Mouse (Mus musculus) stomach, postnatal 0 days (tissue): ENCODE measurements around the gene Slc44a4.

Experiments used
- CTCF ChIP-seq: IDR thresholded peaks from 2 replicates; pipeline ENCODE4 v1.5.1; 2016; ENCODE audit warnings: antibody characterized with exemption, low read depth, mild to moderate bottlenecking, moderate library complexity
- EP300 ChIP-seq: optimal IDR thresholded peaks from 2 replicates; pipeline ENCODE3; 2016; ENCODE audit warnings: antibody characterized with exemption

DNA sequence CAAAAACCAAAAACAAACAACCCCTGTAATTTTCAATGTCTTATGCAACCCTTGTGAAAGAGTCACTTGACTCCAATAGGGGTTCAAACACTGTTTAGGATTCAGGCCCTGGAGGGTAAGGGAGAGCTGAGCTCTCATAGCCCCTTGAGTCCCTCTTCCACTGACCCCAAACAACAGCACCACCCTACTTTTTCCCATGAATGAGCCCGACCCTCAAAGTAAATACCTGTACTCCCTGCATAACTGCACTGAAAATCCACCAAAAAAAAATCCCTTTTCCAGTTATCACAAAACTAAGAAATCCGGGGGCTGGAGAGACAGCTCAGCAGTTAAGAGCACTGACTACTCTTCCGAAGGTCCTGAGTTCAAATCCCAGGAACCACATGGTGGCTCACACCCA, 41.6 kb downstream of the Slc44a4 start:
- TF ChIP-seq CTCF (no peak), EP300 (no peak)
